Mouse (Mus musculus) intestine, embryonic 15.5 days (tissue): Measurements from ENCODE around the gene Grin2a. TPM values are rescaled to one million over a fixed set of nuclear protein-coding genes. Genes with fewer than 3 reads are reported as not detected.

Experiments
- ATAC-seq: fragments of 200-750 bp; cut with Nextera tagmentation; 2 replicates; pipeline ENCODE4 v1.8.0; 2017; ENCODE audit warnings: moderate TSS enrichment, moderate library complexity
- H3K27ac ChIP-seq: fragments of 300-500 bp; sonication (generic); 2 replicates; pipeline ENCODE4 v1.5.1; 2015; ENCODE audit warnings: mild to moderate bottlenecking, inconsistent platforms
- H3K27me3 ChIP-seq: fragments of 300-500 bp; sonication (generic); replicated peaks from 2 replicates; pipeline ENCODE4 v1.6.1; 2015; ENCODE audit warnings: inconsistent platforms
- H3K36me3 ChIP-seq: fragments of 300-500 bp; sonication (generic); 2 replicates; pipeline ENCODE4 v1.6.1; 2015; ENCODE audit warnings: inconsistent platforms
- H3K4me1 ChIP-seq: fragments of 300-500 bp; sonication (generic); replicated peaks from 2 replicates; pipeline ENCODE4 v1.6.1; 2015; ENCODE audit warnings: inconsistent platforms
- H3K4me2 ChIP-seq: fragments of 300-500 bp; sonication (generic); replicated peaks from 2 replicates; pipeline ENCODE4 v1.6.1; 2015; ENCODE audit warnings: mild to moderate bottlenecking, inconsistent platforms
- H3K4me3 ChIP-seq: fragments of 300-500 bp; sonication (generic); replicated peaks from 2 replicates; pipeline ENCODE4 v1.5.1; 2015; ENCODE audit warnings: inconsistent platforms
- H3K9ac ChIP-seq: fragments of 300-500 bp; sonication (generic); 2 replicates; pipeline ENCODE4 v1.6.1; 2015; ENCODE audit warnings: inconsistent platforms
- H3K9me3 ChIP-seq: fragments of 300-500 bp; sonication (generic); 2 replicates; pipeline ENCODE4 v1.6.1; 2016; ENCODE audit warnings: inconsistent platforms
- WGBS: fragments of 180-500 bp; shearing (Covaris S2); methylation state at CpG from one replicate; pipeline ENCODE4 v1.1.7; 2015; 5-methylcytosine and 5-hydroxymethylcytosine counted together
- polyA plus RNA-seq: library from polyadenylated mRNA; unstranded; fragments of >200 nt; fragmentation: Nextera tagmentation; extraction: Ambion mirVana; gene quantifications from 2 replicates; pipeline ENCODE4 v1.2.1, GENCODE M21; 2015

Grin2a gene
- polyA plus RNA-seq, 1 experiment from 2014 or later: 0.34 TPM

GRCm38 (mm10) chr16:9588431-9588830 is 406.9 kb downstream of the Grin2a start:
- H3K9ac ChIP-seq: no peak overlapping the region
- ATAC-seq: no peak
- H3K27me3 ChIP-seq: no peaks in the 10 kb centered on the region
- no peak overlapping the region for H3K27ac ChIP-seq
- no peaks in the 10 kb centered on the region for H3K36me3 ChIP-seq
- no peaks in the 10 kb centered on the region for H3K9me3 ChIP-seq
- H3K4me2 ChIP-seq: no peak overlapping the region
- H3K4me1 ChIP-seq: no peaks in the 10 kb centered on the region
- 46% methylated on average over 3 of the region's 3 CpGs for WGBS
- H3K4me3 ChIP-seq: no peak overlapping the region

- H3K4me2 ChIP-seq: no peak overlapping the region
- H3K27ac ChIP-seq: no peak overlapping the region
- no peak for ATAC-seq
- no peak overlapping the region for H3K4me3 ChIP-seq
- WGBS: 69% methylated on average over 2 of the region's 2 CpGs
- H3K9ac ChIP-seq: no peak overlapping the region
- H3K36me3 ChIP-seq: no peaks in the 10 kb centered on the region
- H3K27me3 ChIP-seq: no peaks in the 10 kb centered on the region
- no peaks in the 10 kb centered on the region for H3K4me1 ChIP-seq
- no peaks in the 10 kb centered on the region for H3K9me3 ChIP-seq
These were observed 411.4 kb downstream of the Grin2a start for GRCm38 (mm10) chr16:9583981-9584380.

- 33% methylated on average over 1 of the region's 1 CpGs for WGBS
- H3K4me3 ChIP-seq: no peak overlapping the region
- H3K4me1 ChIP-seq: no peaks in the 10 kb centered on the region
- no peaks in the 10 kb centered on the region for H3K36me3 ChIP-seq
- H3K27me3 ChIP-seq: no peaks in the 10 kb centered on the region
- no peak overlapping the region for H3K9ac ChIP-seq
- no peak overlapping the region for H3K27ac ChIP-seq
- no peak for ATAC-seq
- no peak overlapping the region for H3K4me2 ChIP-seq
- H3K9me3 ChIP-seq: no peaks in the 10 kb centered on the region
These were observed 423.6 kb downstream of the Grin2a start for GRCm38 (mm10) chr16:9571793-9572192.

DNA sequence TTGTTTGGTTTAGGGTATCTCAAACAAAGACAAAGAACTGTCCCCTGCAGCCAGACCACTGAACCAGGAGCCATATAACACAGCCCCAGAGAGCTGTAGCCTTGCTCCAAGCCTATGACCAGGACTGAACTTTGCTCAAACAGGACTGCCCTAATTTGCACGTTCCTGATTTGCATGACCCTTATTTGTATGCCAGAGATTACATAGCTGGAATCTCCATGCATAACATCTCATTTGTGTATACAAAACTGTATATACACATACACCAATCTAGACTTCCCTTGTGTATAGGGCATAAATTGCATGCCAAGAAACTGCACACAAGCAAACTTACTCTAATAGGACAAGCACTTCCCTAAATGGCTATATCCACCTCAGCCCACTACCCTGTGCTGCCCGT is 428.1 kb downstream of the Grin2a start:
- Histone ChIP-seq H3K36me3 (no peaks in the 10 kb centered on the region), H3K9me3 (no peaks in the 10 kb centered on the region), H3K9ac (no peak overlapping the region), H3K4me3 (no peak overlapping the region), H3K4me2 (no peak overlapping the region), H3K27me3 (no peaks in the 10 kb centered on the region), H3K4me1 (no peaks in the 10 kb centered on the region), H3K27ac (no peak overlapping the region)
- ATAC-seq: no peak
- 46% methylated on average over 2 of the region's 2 CpGs for WGBS

GRCm38 (mm10) chr16:9561816-9562215 is 433.5 kb downstream of the Grin2a start:
- Histone ChIP-seq H3K4me1 (no peaks in the 10 kb centered on the region), H3K36me3 (no peaks in the 10 kb centered on the region), H3K9me3 (no peaks in the 10 kb centered on the region), H3K4me3 (no peak overlapping the region), H3K27me3 (no peaks in the 10 kb centered on the region), H3K9ac (no peak overlapping the region), H3K27ac (no peak overlapping the region), H3K4me2 (no peak overlapping the region)
- no peak for ATAC-seq
- 35% methylated on average over 1 of the region's 1 CpGs for WGBS

DNA sequence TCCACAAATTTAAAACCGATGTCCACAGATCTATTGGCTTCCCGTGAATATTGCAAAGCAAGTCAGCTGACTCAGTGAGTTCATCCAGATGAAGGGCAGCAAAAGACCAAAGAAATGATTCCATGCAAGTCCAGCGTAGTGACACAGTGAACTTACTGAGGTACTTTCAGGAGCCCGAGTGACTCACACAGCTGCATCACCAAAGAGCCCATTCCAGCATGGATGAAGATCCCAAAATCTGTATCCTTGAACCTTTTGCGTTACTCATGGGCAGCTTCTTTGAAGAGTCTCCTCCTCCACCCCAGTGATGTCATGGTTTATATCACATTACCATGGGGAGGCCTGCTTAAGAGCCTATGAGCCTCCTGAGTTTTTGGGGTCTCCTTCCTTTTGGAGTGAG is 460.2 kb downstream of the Grin2a start:
- H3K4me3 ChIP-seq: no peak overlapping the region
- H3K4me1 ChIP-seq: no peaks in the 10 kb centered on the region
- WGBS: 83% methylated on average over 5 of the region's 5 CpGs
- ATAC-seq: no peak
- no peaks in the 10 kb centered on the region for H3K36me3 ChIP-seq
- no peaks in the 10 kb centered on the region for H3K27me3 ChIP-seq
- no peak overlapping the region for H3K27ac ChIP-seq
- H3K4me2 ChIP-seq: no peak overlapping the region
- H3K9ac ChIP-seq: no peak overlapping the region
- no peaks in the 10 kb centered on the region for H3K9me3 ChIP-seq

- Histone ChIP-seq H3K27me3 (no peaks in the 10 kb centered on the region), H3K9me3 (no peaks in the 10 kb centered on the region), H3K36me3 (no peaks in the 10 kb centered on the region), H3K4me3 (no peak overlapping the region), H3K4me1 (no peaks in the 10 kb centered on the region), H3K4me2 (no peak overlapping the region), H3K27ac (no peak overlapping the region), H3K9ac (no peak overlapping the region)
- WGBS: 63% methylated on average over 9 of the region's 9 CpGs
- ATAC-seq: no peak
These were observed 461.6 kb downstream of the Grin2a start for GRCm38 (mm10) chr16:9533564-9534332.

GRCm38 (mm10) chr16:9532843-9533532 is 462.4 kb downstream of the Grin2a start:
- H3K9me3 ChIP-seq: no peaks in the 10 kb centered on the region
- H3K4me3 ChIP-seq: no peak overlapping the region
- no peaks in the 10 kb centered on the region for H3K27me3 ChIP-seq
- H3K27ac ChIP-seq: no peak overlapping the region
- H3K4me1 ChIP-seq: no peaks in the 10 kb centered on the region
- 76% methylated on average over 6 of the region's 6 CpGs for WGBS
- H3K9ac ChIP-seq: no peak overlapping the region
- H3K36me3 ChIP-seq: no peaks in the 10 kb centered on the region
- ATAC-seq: no peak
- no peak overlapping the region for H3K4me2 ChIP-seq

DNA sequence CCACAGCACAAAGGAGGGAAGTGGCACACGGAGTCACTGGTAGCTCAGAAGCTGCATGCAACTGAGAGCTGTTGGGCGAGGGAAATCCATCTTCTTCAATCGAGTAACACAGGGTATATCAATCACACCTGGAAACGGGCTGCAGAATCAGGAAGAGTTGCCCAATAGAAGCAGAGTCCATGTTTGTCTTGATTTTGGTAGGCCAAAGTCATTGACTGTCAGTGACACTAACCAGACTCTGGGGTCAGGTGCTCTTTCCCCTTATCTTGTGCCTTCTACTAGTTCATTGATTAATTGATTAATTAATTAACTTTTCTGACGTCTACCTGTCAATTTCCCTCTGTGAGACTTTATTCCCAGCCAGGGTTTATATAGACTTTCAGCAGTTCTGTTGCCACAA is 468.1 kb downstream of the Grin2a start:
- H3K4me1 ChIP-seq: no peaks in the 10 kb centered on the region
- no peak overlapping the region for H3K27ac ChIP-seq
- no peaks in the 10 kb centered on the region for H3K27me3 ChIP-seq
- 56% methylated on average over 5 of the region's 5 CpGs for WGBS
- H3K9me3 ChIP-seq: no peaks in the 10 kb centered on the region
- ATAC-seq: no peak
- no peak overlapping the region for H3K9ac ChIP-seq
- no peaks in the 10 kb centered on the region for H3K36me3 ChIP-seq
- H3K4me3 ChIP-seq: no peak overlapping the region
- no peak overlapping the region for H3K4me2 ChIP-seq

GRCm38 (mm10) chr16:9523314-9523713 is 472.0 kb downstream of the Grin2a start:
- Histone ChIP-seq H3K4me2 (no peak overlapping the region), H3K36me3 (no peaks in the 10 kb centered on the region), H3K27me3 (no peaks in the 10 kb centered on the region), H3K9me3 (no peaks in the 10 kb centered on the region), H3K27ac (no peak overlapping the region), H3K4me3 (no peak overlapping the region), H3K4me1 (no peaks in the 10 kb centered on the region), H3K9ac (no peak overlapping the region)
- no peak for ATAC-seq

Other genes starting within 250 kb of the Grin2a start
- not detected in 2 replicates for gene Rpl39l, start 174.7 kb upstream of the Grin2a start, polyA plus RNA-seq
- 0.83 and 0.93 TPM in 2 replicates for gene Atf7ip2, start 197.2 kb upstream of the Grin2a start, polyA plus RNA-seq